Mouse (Mus musculus) heart, embryonic 10.5 days (tissue): Measurements from ENCODE around the gene B230307C23Rik. TPM values are rescaled to one million over a fixed set of nuclear protein-coding genes. Genes with fewer than 3 reads are reported as not detected.

Experiments
- DNase-seq: peaks from one replicate; pipeline ENCODE4 v3.0.0-alpha.2; 2017; ENCODE audit warnings: low spot score
- H3K27ac ChIP-seq: fragments of 300-500 bp; sonication (generic); 2 replicates; pipeline ENCODE4 v1.5.1; 2016; ENCODE audit warnings: mild to moderate bottlenecking
- H3K27me3 ChIP-seq: fragments of 300-500 bp; sonication (generic); 2 replicates; pipeline ENCODE4 v1.6.1; 2016; ENCODE audit warnings: mild to moderate bottlenecking; ENCODE audit not compliant: poor library complexity, insufficient read depth, severe bottlenecking
- H3K36me3 ChIP-seq: fragments of 300-500 bp; sonication (generic); 2 replicates; pipeline ENCODE4 v1.6.1; 2016; ENCODE audit warnings: mild to moderate bottlenecking, moderate library complexity
- H3K4me1 ChIP-seq: fragments of 300-500 bp; sonication (generic); 2 replicates; pipeline ENCODE4 v1.6.1; 2016; ENCODE audit warnings: mild to moderate bottlenecking
- H3K4me3 ChIP-seq: fragments of 300-500 bp; sonication (generic); 2 replicates; pipeline ENCODE4 v1.5.1; 2016; ENCODE audit warnings: mild to moderate bottlenecking, moderate library complexity
- H3K9me3 ChIP-seq: fragments of 300-500 bp; sonication (generic); 2 replicates; pipeline ENCODE4 v1.6.1; 2016; ENCODE audit warnings: mild to moderate bottlenecking, moderate library complexity
- WGBS: fragments of 180-500 bp; shearing (Covaris S2); methylation state at CpG from one replicate; pipeline ENCODE4 v1.1.7; 2016; 5-methylcytosine and 5-hydroxymethylcytosine counted together
- polyA plus RNA-seq: library from polyadenylated mRNA; unstranded; fragments of >200 nt; fragmentation: Nextera tagmentation; extraction: Ambion mirVana; gene quantifications from 2 replicates; pipeline ENCODE4 v1.2.1, GENCODE M21; 2016

The B230307C23Rik gene
- polyA plus RNA-seq = 15.3 and 20.1 TPM in 2 replicates

- WGBS = 2% methylated on average over 22 of the region's 22 CpGs
- no peaks in the 10 kb centered on the region for H3K27me3 ChIP-seq
- peaks cover 16% of the 10 kb centered on the region for H3K4me1 ChIP-seq
- H3K9me3 ChIP-seq = no peaks in the 10 kb centered on the region
- peak within 1 kb of the TSS; percentile 66 for H3K4me3 ChIP-seq
- DNase-seq = peak; percentile 96
- peak within 1 kb of the TSS; percentile 86 for H3K27ac ChIP-seq
- peaks cover 14% of the 10 kb centered on the region for H3K36me3 ChIP-seq
Measured at GRCm38 (mm10) chr16:97996616-97997382, at the start of gene B230307C23Rik. Gene B230307C23Rik (plus strand): TSS chr16:97997315.

- Histone ChIP-seq H3K27ac (no peak overlapping the region), H3K4me3 (no peak overlapping the region), H3K27me3 (no peaks in the 10 kb centered on the region), H3K36me3 (peaks cover 36% of the 10 kb centered on the region), H3K9me3 (no peaks in the 10 kb centered on the region), H3K4me1 (peaks cover 13% of the 10 kb centered on the region; the same call in 1 of the 2 replicates)
- DNase-seq = peak; percentile 79
- 32% methylated on average over 4 of the region's 4 CpGs for WGBS
Measured at GRCm38 (mm10) chr16:97948836-97949235, 48.3 kb upstream of the B230307C23Rik start.

GRCm38 (mm10) chr16:97950061-97950460 is 47.1 kb upstream of the B230307C23Rik start:
- Histone ChIP-seq H3K9me3 (no peaks in the 10 kb centered on the region), H3K36me3 (peaks cover 38% of the 10 kb centered on the region), H3K4me3 (no peak overlapping the region), H3K27me3 (no peaks in the 10 kb centered on the region), H3K27ac (no peak overlapping the region), H3K4me1 (peaks cover 13% of the 10 kb centered on the region; the same call in 1 of the 2 replicates)
- DNase-seq = peak; percentile 65
- WGBS = 92% methylated on average over 8 of the region's 8 CpGs

GRCm38 (mm10) chr16:97952371-97952770 is 44.7 kb upstream of the B230307C23Rik start:
- peaks cover 43% of the 10 kb centered on the region for H3K36me3 ChIP-seq
- no peaks in the 10 kb centered on the region for H3K27me3 ChIP-seq
- H3K4me1 ChIP-seq = peaks cover 28% of the 10 kb centered on the region
- DNase-seq = peak; percentile 53
- no peaks in the 10 kb centered on the region for H3K9me3 ChIP-seq
- no peak overlapping the region for H3K4me3 ChIP-seq
- 88% methylated on average over 4 of the region's 4 CpGs for WGBS
- H3K27ac ChIP-seq = no peak overlapping the region

GRCm38 (mm10) chr16:97952801-97953200 is 44.3 kb upstream of the B230307C23Rik start:
- Histone ChIP-seq H3K36me3 (peaks cover 43% of the 10 kb centered on the region), H3K9me3 (no peaks in the 10 kb centered on the region), H3K27ac (no peak overlapping the region), H3K4me1 (peaks cover 30% of the 10 kb centered on the region), H3K4me3 (no peak overlapping the region), H3K27me3 (no peaks in the 10 kb centered on the region)
- DNase-seq = peak; percentile 55
- WGBS = 60% methylated on average over 9 of the region's 9 CpGs

GRCm38 (mm10) chr16:97953300-97953699 is 43.8 kb upstream of the B230307C23Rik start:
- H3K4me1 ChIP-seq = peaks cover 34% of the 10 kb centered on the region
- H3K36me3 ChIP-seq = peaks cover 43% of the 10 kb centered on the region
- H3K9me3 ChIP-seq = no peaks in the 10 kb centered on the region
- H3K27ac ChIP-seq = no peak overlapping the region
- no peaks in the 10 kb centered on the region for H3K27me3 ChIP-seq
- no peak overlapping the region for H3K4me3 ChIP-seq
- 79% methylated on average over 2 of the region's 2 CpGs for WGBS
- peak; percentile 54 for DNase-seq

DNA sequence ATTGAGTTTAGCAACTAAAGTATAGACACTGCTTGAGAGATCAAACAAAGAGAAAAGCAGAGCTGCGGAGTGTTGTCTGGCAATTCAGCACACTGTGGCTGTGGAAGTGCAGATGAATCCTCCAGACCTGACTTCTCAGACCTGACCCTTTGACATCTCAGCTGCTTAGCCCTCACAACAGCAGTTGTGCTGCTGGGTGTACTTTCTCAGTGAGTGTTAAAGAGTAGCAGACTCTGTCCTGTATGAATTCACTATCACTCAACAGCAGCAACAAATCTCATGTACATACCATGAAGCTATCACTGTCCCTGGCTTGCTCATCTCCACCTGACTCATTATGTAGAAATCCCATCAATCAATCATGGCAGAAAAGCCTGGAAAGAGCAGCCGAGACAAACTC is 41.1 kb upstream of the B230307C23Rik start:
- 81% methylated on average over 2 of the region's 2 CpGs for WGBS
- Histone ChIP-seq H3K4me3 (no peak overlapping the region), H3K4me1 (peaks cover 47% of the 10 kb centered on the region), H3K9me3 (no peaks in the 10 kb centered on the region), H3K27me3 (no peaks in the 10 kb centered on the region), H3K27ac (no peak overlapping the region), H3K36me3 (peaks cover 32% of the 10 kb centered on the region)
- DNase-seq = peak; percentile 56

DNA sequence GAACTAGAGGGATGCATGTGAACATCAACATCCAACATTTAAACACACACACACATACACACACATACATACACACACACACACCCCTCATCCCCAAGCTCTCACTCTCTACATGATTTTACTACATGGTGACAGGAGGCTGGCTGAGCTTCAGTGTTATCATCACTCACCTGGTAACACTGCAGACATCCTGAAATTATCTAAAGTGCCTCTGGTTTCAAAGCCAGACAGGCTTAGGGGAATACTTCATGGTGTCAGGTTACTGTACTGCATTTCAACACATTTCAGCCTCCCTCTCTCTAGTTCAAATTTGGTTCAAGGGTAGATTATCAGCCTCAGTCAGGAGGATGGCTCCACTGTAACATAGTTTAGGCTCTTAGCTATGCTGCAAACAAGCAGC is 39.5 kb upstream of the B230307C23Rik start:
- peak; percentile 85 for DNase-seq
- peaks cover 16% of the 10 kb centered on the region for H3K36me3 ChIP-seq
- peaks cover 49% of the 10 kb centered on the region for H3K4me1 ChIP-seq
- H3K4me3 ChIP-seq = no peak overlapping the region
- H3K27me3 ChIP-seq = no peaks in the 10 kb centered on the region
- H3K9me3 ChIP-seq = no peaks in the 10 kb centered on the region
- H3K27ac ChIP-seq = no peak overlapping the region

- Histone ChIP-seq H3K9me3 (no peaks in the 10 kb centered on the region), H3K27me3 (no peaks in the 10 kb centered on the region), H3K27ac (no peak overlapping the region), H3K4me1 (peaks cover 44% of the 10 kb centered on the region), H3K36me3 (peaks cover 14% of the 10 kb centered on the region), H3K4me3 (no peak overlapping the region)
- DNase-seq = peak; percentile 13
Measured at GRCm38 (mm10) chr16:97958401-97958973, 38.6 kb upstream of the B230307C23Rik start.

- peaks cover 44% of the 10 kb centered on the region for H3K4me1 ChIP-seq
- H3K4me3 ChIP-seq = no peak overlapping the region
- H3K9me3 ChIP-seq = no peaks in the 10 kb centered on the region
- 87% methylated on average over 3 of the region's 3 CpGs for WGBS
- H3K27me3 ChIP-seq = no peaks in the 10 kb centered on the region
- no peak overlapping the region for H3K27ac ChIP-seq
- peaks cover 6% of the 10 kb centered on the region for H3K36me3 ChIP-seq
- no peak for DNase-seq
Measured at GRCm38 (mm10) chr16:97960348-97960747, 36.8 kb upstream of the B230307C23Rik start.

DNA sequence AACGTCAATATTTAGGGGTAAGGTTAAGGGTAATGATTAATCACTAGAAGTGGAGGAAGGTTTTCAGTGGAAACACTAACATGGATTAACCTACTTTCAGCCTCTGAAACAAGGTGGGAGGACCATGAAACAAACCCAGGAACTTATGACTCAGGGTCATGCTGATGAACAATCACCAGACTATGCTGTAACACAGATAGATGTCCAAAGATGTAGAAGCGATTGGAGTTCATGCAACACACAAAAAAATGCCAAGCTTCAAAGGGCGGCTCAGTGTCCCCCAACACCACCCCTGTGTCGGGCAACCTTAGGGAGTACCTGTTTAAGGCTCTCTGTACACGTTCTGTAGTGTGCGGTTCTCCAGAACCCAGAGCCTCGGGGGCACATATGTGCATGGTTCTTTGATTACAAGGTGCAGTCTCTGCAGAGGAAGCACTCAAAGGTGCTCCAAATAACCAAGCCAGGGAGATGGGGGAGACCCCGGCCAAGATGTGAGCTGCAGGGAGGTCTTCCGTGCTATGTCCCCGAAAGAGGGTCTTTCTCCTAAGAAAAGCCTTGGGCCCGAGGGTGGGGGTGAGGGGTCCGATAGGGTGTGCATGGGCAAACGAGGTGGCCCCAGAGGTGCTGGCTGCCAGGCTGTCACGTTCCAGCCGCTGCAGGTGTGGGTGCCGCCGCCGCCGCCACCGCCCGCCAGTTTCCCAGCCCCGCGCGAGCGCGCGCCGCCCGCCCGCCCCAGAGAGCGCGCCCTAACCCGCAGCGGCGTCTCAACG is 35.5 kb upstream of the B230307C23Rik start:
- no peaks in the 10 kb centered on the region for H3K9me3 ChIP-seq
- peaks cover 37% of the 10 kb centered on the region for H3K4me1 ChIP-seq
- no peak for DNase-seq
- H3K36me3 ChIP-seq = 0 out of 2 replicates have a peak, but pooled peaks cover 3% of the 10 kb centered on the region
- H3K27ac ChIP-seq = peak overlapping the region; percentile 96
- H3K27me3 ChIP-seq = no peaks in the 10 kb centered on the region
- peak overlapping the region; percentile 91 for H3K4me3 ChIP-seq
- WGBS = 8% methylated on average over 36 of the region's 36 CpGs

DNA sequence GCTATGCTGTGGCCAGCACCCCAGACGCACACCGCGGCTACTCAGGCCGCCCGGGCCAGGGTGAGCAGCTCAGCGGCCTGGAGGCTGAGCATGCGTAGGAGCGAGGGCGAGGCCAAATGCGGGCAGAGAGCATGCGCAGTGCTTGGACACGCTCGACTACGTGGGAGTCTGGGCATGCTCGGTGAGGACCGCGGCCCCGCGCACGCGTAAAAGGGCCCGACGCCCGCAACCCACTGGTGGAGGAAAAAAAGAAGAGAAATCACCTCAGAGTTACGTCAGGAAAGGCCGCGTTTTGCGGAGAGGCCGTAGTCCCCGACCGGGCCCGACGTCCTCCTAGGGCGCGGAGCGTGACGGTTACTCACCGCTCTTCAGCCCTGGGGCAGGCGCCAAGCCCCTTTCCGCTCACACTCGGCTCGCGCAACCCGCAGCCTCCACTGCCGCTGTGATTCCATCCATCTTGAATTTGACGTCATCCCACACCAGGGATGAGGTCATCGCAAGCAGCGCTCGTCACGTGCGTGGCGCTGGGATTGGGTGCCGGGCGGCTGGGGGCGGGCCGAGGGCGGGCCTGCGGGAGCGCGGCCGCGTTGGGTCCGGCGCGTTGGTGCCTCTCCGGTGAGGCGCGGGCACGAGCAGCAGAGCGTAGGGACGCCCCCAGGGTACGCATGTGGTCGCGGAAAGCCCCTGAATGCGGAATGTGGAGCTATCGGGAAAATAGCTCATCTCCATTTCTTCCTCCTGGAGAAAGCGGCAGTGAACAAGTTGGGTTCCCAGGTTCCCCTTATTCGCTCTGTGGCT is 34.8 kb upstream of the B230307C23Rik start, which contains the start of the genes C2cd2 and Zbtb21:
Gene C2cd2 (minus strand): TSS at position 448 of the 798 bp plus-strand sequence.
Gene Zbtb21 (minus strand): TSS at position 472 of the 798 bp plus-strand sequence.
- under 1% methylated on average over 78 of the region's 78 CpGs for WGBS
- Histone ChIP-seq H3K9me3 (no peaks in the 10 kb centered on the region), H3K27me3 (no peaks in the 10 kb centered on the region), H3K4me3 (peak within 1 kb of the TSS; percentile 91), H3K36me3 (0 out of 2 replicates have a peak, but pooled peaks cover 3% of the 10 kb centered on the region), H3K27ac (peak within 1 kb of the TSS; percentile 96), H3K4me1 (peaks cover 29% of the 10 kb centered on the region)
- DNase-seq = peak; percentile 97
